Mouse (Mus musculus): Measurements from ENCODE around the gene Jak2.

- no peak for TF ChIP-seq GATA1 (IDR thresholded peaks at IDR 0.05; ENCODE audit: low read length)
- no peak for TF ChIP-seq TAL1 (IDR thresholded peaks at IDR 0.05; ENCODE audit: low read length)
Observed at GRCm38 (mm10) chr19:29326396-29326795, 74.8 kb downstream of the Jak2 start.
